Mouse (Mus musculus) left cerebral cortex, adult 8-10 months (tissue): ENCODE results near the gene Phip. TPM values are rescaled to one million over a fixed set of nuclear protein-coding genes. Genes with fewer than 3 reads are reported as not detected.

Source experiments
- DNase-seq, 2 experiments: peaks; one replicate each; pipeline ENCODE4 v3.0.0; 2022; ENCODE audit warnings: low spot score in 2 of 2
- total RNA-seq, 4 experiments: library from RNA; stranded (reverse); gene quantifications; 2 replicates each; pipeline ENCODE4 v1.2.4; 2022

Phip gene
- total RNA-seq, 4 experiments from 2014 or later: 68.8 to 76.1 (median 70.5) TPM

DNA sequence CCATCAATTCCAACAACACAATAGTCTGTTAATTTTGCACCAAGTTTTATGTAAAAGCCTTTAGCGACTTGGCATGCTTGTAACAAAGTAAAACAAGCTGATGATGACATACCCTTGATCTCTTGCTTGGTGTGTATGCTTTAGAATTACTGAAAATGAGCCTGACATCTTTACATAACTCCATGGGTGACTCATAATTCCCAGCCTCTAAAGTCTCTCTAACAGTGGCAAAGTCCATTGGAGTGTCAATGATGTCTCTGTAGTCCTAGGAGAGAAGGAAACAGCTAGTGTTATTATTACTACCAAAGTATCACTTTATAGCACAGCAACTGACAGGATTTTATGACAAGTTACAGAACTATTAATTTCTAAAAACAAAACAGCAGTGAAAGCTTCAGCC is 98.2 kb downstream of the Phip start:
- no peak for DNase-seq

DNA sequence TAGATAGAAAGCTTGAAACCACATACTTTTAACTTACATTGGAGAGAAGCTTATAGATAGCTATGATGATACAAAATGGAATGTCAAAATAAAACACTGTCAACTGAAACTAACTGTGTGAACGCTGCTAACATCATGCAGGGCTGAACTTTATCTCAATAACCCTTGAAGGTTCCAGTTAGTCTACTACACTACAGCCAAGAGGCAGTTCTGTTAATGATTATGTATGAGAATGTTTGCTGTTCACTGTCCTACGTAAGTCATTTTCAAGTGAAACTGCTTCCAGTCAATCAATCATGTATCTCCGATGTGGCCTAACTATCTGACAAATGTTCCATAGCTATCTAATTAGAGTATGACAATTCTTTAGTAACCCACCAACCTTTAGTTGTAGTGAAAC is 107.6 kb downstream of the Phip start:
- no peak for DNase-seq

DNA sequence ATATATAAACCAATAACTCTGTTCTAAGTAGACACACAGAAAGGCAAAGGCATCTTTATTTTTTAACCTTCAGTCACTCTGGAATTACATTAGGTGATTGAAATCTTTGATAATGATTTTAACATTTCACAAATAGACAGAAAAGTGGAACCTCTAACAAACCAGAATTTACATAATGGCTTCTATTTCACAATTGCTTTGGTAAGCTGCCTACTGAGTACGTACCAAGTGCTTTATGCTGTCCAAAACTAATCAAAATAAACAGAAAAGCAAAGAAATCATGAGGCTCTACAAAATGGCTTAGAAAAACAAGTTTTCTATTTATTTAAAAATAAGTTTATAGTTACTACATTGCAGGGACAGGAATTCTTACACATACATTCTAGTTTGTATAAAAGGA is 109.2 kb downstream of the Phip start:
- no peak for DNase-seq

DNA sequence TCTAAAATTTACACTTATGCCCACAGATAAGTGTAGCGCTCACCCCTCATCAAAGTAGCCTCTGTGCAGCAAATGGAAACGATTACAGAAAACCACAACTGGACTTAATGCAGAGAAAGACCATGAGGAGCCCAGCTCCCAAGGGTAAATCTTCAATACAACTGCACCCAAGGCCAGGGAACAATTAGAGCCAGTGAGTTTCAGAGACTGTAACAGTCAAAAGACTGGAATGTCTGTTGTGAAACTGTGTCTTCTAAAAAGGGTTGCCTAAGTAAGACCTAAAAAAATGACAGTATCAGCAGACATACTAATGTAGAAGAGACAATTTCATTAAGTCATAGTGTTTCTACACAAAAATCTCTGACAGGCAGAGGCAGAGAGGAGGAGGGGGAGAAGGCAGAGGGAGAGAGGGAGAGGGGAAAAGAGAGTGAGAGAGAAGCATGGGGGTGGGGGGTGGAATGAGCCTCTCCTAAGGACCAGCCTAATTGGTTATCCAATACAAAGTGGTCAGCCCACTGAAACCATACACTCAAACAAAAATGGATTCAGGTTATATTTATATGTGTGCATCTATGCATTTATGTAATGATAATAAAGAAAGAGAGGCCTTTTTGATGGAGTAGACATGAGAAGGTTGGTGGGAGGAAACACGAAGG is 113.4 kb downstream of the Phip start:
- no peak for DNase-seq

DNA sequence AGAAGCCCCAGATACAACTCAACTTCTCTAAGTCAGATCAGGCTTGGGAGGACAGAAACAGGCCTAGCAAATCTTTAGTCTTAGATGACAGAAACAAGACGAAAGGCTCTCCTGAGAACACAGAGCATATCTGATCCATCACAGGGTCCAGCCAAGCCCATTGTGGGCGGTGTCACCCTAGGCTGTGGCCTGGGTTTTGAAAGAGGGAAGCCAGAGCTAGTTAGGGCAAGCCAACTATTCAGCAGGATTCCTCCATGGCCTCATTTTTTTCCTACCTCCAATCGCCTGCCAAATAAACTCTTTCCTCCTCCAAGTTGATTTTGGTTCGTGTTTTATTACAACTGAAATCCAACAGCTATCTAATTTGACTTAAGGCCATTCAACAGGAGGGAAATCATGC is 114.0 kb downstream of the Phip start:
- no peak for DNase-seq

DNA sequence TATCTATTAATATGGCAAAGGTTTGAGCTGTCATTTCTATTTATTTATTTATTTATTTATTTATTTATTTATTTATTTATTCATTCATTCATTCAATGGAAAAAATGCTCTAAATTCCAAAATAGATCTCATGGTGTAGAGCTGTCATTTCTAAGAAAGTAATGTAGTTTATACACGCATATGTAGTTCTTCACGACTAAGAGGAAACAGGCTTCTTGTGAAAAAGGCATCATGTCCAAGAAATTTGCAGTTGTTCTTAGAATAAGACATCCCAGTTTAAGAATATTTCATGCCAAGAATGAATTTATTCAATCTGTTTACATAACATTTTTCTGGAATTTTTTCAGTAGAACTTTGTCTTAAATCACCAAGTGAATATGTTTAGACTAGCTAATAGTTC is 114.5 kb downstream of the Phip start:
- DNase-seq: no peak

DNA sequence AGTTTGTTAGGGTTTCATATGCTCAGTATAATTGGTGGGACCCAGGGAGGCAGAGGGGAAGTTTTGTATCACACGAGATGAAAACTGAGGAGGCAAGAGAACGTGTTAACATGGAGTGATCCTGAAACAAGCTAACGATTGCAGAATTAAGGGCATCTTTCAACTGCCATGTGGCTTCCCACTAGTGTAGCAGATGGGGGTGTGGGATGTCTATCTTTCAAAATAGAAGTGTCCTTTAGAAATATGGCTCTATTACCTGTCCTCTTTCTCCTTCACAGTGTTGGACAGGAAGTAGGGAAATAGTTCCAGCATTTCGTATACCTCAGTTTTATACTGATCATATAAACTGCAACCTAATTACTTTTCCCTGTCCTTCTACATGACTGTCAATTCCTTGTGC is 119.1 kb downstream of the Phip start:
- DNase-seq: no peak

DNA sequence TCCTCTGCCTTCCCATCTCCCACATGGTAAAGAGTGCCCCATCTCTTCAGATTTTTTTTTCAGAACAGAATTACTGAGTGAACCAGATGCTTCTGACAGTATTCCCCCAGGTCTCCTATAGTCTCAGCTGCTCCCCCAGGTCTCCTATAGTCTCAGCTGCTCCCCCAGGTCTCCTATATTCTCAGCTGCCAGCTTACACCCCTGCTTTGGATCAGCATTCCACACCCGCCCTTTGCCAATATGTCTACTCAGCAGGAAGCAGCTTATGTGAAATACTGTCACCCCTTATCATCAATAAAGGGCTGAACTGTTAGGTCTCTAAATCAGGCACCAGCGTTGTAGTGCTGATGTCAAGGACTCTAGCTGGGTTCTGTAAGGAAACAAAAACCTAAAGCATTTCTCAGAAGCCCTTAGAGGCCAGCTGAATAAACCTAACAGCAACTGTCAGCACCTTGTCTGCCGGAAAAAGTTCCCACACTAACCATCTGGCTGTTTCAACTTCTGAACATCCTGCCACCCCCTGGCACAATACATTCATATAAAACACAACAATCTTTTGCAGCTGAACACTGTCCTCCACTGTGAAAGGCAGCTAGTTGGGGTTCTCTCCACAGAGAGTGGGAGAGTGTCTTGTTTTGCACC is 120.2 kb downstream of the Phip start:
- peak in 1 of 2 experiments; percentile 41 for DNase-seq

DNA sequence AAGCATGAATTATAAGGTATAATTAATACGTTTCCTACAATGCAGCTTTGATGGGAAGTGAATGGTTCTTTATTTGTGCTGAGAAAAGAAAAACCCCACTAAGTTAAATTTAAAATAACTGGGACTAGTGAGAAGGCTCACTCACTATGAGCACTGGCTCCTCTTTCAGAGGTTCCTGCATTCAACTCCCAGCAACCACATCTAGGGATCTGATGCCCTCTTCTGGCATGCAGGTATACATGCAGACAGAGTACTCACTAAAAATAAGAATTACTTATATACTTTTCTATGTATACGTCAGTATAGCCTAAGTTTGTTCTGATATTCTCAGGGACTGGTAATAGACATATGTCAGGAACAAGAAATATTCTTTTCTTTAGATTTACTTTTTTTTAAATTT is 121.3 kb downstream of the Phip start:
- no peak for DNase-seq

DNA sequence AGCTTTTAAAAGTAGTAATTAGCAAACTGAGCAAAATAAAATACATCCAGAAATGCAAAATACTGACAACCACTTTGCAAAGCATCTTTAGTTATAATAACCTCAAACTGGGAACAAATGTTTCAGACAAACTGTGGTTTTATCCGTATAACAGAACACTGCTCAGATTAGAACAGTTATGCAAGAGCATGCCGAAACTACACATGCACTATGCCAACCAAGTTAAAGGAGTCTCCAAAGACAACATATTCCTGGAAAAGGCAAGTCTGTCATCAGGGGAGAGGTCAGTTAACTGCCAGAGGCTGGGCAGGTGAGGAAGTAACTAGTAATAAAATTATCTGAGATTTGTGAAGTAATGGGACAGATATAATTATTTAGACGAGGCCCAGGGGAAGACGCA is 132.6 kb downstream of the Phip start:
- no peak for DNase-seq

DNA sequence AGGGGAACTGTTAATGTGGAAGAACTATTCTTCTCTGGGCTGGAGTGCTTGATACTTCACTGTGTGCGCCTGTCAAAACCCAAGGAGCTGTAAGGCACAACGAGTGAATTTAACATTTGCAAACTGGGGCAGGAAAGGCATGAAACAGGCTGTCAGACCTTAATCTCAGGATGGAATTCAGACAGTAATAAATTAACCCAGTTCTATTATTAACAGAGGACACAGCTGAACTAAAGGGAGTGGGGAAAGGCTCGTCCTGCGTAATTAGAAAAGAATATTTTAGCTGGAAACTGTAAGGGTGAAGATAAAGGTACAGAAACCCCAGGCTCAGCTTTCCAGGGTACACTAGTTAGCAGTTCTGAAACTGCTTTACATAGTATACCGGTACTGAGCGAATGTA is 139.4 kb downstream of the Phip start:
- no peak for DNase-seq

DNA sequence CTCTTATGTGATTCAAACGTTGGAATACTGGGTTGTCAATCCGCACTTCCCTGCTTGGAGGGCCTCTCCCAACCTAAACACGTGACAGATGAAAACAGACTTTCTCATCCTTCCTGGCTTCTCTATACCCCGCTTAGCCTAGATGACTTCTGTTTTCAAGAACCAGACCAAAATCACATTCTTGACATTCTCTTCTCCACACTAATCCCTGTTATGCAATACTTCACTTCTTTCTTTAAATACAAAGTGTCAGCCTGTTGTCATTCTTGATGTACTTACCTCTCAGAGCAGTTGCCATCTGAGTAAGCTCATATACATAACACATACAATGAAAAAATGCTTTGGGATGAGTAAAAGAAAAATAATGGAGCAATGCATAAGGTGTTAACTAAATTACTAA is 143.4 kb downstream of the Phip start:
- DNase-seq: no peak

DNA sequence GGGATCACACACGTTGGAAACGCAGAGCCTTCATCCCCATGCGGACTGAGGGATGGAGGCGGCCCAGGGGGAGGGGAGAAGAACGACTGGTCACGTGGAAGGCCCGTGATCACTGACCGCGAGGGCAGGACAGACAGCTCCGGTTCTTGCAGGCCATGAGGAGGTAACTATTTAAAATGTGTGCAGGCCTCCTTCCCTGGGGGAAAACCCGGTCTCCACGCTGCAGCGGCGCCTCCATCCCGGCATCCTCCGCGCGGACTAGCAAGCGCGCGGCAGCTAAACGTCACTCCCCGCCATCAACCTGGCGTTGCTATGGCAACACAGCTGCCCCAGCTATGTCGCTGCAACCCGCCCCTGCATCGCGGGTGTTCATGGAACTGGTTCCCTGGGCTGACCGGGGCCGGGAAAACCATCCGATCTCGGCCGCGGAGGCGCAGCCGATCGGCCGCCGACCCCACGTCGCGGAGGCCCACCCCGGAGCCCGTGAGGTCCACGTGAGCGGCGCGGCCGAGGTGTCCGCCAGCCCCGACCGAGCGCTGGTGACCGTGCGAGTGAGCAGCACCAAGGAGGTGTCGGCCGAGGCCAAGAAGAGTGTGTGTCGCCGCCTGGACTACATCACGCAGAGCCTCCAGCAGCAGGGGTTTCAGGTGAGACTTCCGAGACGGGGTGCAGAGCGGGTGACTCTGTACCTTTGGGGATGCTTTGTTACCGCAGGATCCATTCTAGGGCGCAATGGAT is 145.5 kb downstream of the Phip start:
- peak; percentile 82 to 91 for DNase-seq

DNA sequence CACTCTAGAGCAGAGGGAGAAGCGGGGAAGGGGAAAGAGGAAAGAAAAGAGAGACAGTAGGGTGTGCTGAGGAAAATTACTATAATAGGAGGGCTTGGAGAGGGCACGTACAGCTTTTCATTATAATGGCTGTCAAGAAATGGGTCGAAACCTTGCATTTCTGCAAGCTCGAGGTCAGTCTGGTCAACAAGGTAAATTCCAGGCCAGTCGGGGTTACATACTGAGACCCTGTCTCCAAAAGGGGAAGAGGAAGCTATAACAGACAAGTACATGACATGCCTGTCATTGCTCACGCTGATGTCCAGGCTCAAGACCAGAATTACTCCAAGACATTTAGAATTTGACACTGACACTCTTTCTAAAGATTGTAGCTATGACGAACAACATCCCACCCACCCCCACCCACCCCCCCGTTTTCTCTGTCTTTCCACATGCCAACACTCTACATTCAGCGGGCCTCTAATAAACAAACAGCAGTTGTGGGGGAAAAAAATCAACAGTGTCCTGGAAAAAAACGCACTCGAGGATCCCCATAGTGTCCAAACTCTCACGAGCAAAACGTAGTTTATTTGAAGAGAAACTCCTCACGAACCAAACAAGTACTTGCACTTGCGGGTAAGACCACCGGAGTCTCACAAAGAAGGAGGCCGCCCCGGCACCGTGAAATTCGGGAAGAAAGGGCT is 146.2 kb downstream of the Phip start, which contains the start of gene Irak1bp1:
Gene Irak1bp1 (plus strand): TSS at position 534 of the 683 bp plus-strand sequence.
- DNase-seq: no peak

DNA sequence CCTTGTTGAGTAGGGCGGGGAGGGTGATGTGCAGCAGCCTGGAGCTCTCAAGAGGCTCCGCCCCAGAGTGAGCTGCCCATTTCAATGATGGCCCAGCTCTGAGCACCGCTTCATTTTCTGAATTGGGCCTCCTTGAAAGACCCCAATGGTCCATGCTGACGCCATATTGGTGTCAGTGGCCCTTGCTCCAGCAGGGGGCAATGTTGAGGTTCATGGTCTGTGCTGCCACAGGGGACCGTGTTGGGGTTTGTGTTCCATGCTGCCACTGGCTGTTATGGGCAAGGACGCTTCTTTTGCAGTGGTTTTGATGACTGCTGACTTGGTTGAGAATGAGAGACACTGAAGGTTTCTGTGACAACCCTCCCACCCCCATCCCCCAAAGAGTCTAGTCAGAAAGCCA is 148.9 kb downstream of the Phip start:
- DNase-seq: no peak

Other genes with a start within 250 kb of the Phip start
- gene Irak1bp1, start 146.0 kb downstream of the Phip start, total RNA-seq: 10 to 100 TPM; 15.0 to 17.6 (median 16.6) TPM
- 10 to 100 TPM; 69.8 to 89.3 (median 77.0) TPM for gene Hmgn3, start 171.2 kb upstream of the Phip start, total RNA-seq